Mouse (Mus musculus) ES-Bruce4 (cell line): ENCODE measurements around the gene Il10rb. TPM values are rescaled to one million over a fixed set of nuclear protein-coding genes. Genes with fewer than 3 reads are reported as not detected.

Experiments used
- H3K27ac ChIP-seq: 2 replicates; pipeline ENCODE4 v1.5.1; 2012; ENCODE audit warnings: low read length, inconsistent platforms; ENCODE audit not compliant: insufficient read depth
- H3K27me3 ChIP-seq: 2 replicates; pipeline ENCODE4 v1.6.1; 2012; ENCODE audit warnings: mild to moderate bottlenecking, low read length, inconsistent platforms; ENCODE audit not compliant: control insufficient read depth, poor library complexity, insufficient read depth, severe bottlenecking
- H3K36me3 ChIP-seq: 2 replicates; pipeline ENCODE4 v1.6.1; 2012; ENCODE audit warnings: inconsistent platforms, mild to moderate bottlenecking, low read length, moderate library complexity; ENCODE audit not compliant: control insufficient read depth, poor library complexity, insufficient read depth, severe bottlenecking
- H3K4me1 ChIP-seq: one replicate; pipeline ENCODE4 v1.8.1; 2011; ENCODE audit warnings: low read length; ENCODE audit not compliant: control insufficient read depth, insufficient read depth
- H3K4me3 ChIP-seq: 2 replicates; pipeline ENCODE4 v1.5.1; 2011; ENCODE audit warnings: low read depth, mild to moderate bottlenecking, low read length
- H3K9ac ChIP-seq: 2 replicates; pipeline ENCODE4 v1.6.1; 2012; ENCODE audit warnings: low read depth, mild to moderate bottlenecking, inconsistent platforms; ENCODE audit not compliant: poor library complexity, severe bottlenecking
- H3K9me3 ChIP-seq: replicated peaks from 2 replicates; pipeline ENCODE4 v1.6.1; 2012; ENCODE audit warnings: mild to moderate bottlenecking, low read length, inconsistent platforms; ENCODE audit not compliant: control insufficient read depth, poor library complexity, insufficient read depth, severe bottlenecking
- CTCF ChIP-seq: IDR thresholded peaks from one replicate; pipeline ENCODE4 v1.8.1; 2011; ENCODE audit warnings: low read depth, low read length
- EP300 ChIP-seq: IDR thresholded peaks from 2 replicates; pipeline ENCODE4 v1.6.1; 2011; ENCODE audit warnings: low read depth, low read length; ENCODE audit not compliant: insufficient read depth
- POLR2A ChIP-seq: IDR thresholded peaks from one replicate; pipeline ENCODE4 v1.8.1; 2011; ENCODE audit warnings: low read length; ENCODE audit not compliant: insufficient read depth
- polyA plus RNA-seq: library from polyadenylated mRNA; stranded (reverse); fragments of >200 nt; gene quantifications from 2 replicates; pipeline ENCODE4 v1.2.4, GENCODE M21; 2011; ENCODE audit warnings: low read depth; ENCODE audit not compliant: missing spikeins, insufficient read depth, insufficient read length

The Il10rb gene
- polyA plus RNA-seq, 1 experiment: 3.5 TPM

GRCm38 (mm10) chr16:91372577-91373472 is 33.1 kb upstream of the Il10rb start, which contains the start of gene Ifnar2:
TSS of gene Ifnar2 (plus strand) at chr16:91372783.
- H3K4me3 ChIP-seq: peak within 1 kb of the TSS; percentile 80
- peak within 1 kb of the TSS; percentile 79 for H3K9ac ChIP-seq
- H3K27ac ChIP-seq: no peak within 1 kb of the TSS
- H3K9me3 ChIP-seq: no peaks in the 10 kb centered on the region
- no peaks in the 10 kb centered on the region for H3K36me3 ChIP-seq
- TF ChIP-seq EP300: no peak
- no peak for TF ChIP-seq CTCF
- no peak for TF ChIP-seq POLR2A
- peaks cover 2% of the 10 kb centered on the region for H3K4me1 ChIP-seq
- H3K27me3 ChIP-seq: no peaks in the 10 kb centered on the region

- Histone ChIP-seq H3K4me1 (peaks cover 2% of the 10 kb centered on the region), H3K4me3 (peak overlapping the region; percentile 80), H3K9me3 (no peaks in the 10 kb centered on the region), H3K27ac (no peak overlapping the region), H3K36me3 (no peaks in the 10 kb centered on the region), H3K27me3 (no peaks in the 10 kb centered on the region), H3K9ac (peak overlapping the region; percentile 79)
- no peak for TF ChIP-seq CTCF
- no peak for TF ChIP-seq POLR2A
- TF ChIP-seq EP300: no peak
Observed at GRCm38 (mm10) chr16:91373473-91374252, 32.3 kb upstream of the Il10rb start.

- H3K4me3 ChIP-seq: no peak overlapping the region
Observed at GRCm38 (mm10) chr16:91374253-91374634, 31.7 kb upstream of the Il10rb start.

GRCm38 (mm10) chr16:91376701-91377100 is 29.3 kb upstream of the Il10rb start:
- no peaks in the 10 kb centered on the region for H3K27me3 ChIP-seq
- H3K4me1 ChIP-seq: peaks cover 3% of the 10 kb centered on the region
- H3K36me3 ChIP-seq: no peaks in the 10 kb centered on the region
- H3K9ac ChIP-seq: no peak overlapping the region
- no peaks in the 10 kb centered on the region for H3K9me3 ChIP-seq
- H3K4me3 ChIP-seq: no peak overlapping the region
- H3K27ac ChIP-seq: no peak overlapping the region
- no peak for TF ChIP-seq POLR2A
- no peak for TF ChIP-seq EP300
- TF ChIP-seq CTCF: no peak

More at GRCm38 (mm10) chr16:91374253-91374634, 31.7 kb upstream of the Il10rb start:
- H3K27me3 ChIP-seq: no peaks in the 10 kb centered on the region
- no peak overlapping the region for H3K27ac ChIP-seq
- peaks cover 2% of the 10 kb centered on the region for H3K4me1 ChIP-seq
- H3K9me3 ChIP-seq: no peaks in the 10 kb centered on the region
- no peak for TF ChIP-seq EP300
- no peak for TF ChIP-seq CTCF
- no peak for TF ChIP-seq POLR2A
- no peak overlapping the region for H3K9ac ChIP-seq
- no peaks in the 10 kb centered on the region for H3K36me3 ChIP-seq

DNA sequence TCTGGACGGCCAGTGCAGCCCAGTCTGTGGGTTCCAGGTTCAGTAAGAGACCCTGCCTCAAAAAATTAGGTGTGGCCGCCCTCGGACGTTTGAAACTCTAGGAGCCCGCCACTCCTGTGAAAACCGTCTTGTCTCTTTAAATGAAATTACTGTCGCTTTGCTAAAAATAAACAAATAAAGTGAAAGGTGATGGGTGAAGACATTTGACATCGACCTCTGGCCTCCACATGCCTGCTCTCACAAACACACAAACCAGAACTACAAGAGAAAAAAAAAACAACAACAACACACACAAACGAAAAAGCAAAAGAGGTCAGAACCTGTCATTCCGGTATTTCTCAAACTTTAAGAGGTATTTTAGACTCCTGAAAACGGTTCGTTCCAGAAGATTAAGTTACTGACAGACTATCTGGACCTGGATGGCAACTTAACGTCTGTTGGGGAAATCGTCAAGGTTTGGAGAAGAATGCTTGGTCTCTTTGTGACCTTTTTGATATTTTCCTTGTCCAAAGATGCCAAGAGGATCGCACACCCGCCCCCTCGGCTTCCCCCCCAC is 27.5 kb upstream of the Il10rb start:
- Histone ChIP-seq H3K9me3 (no peaks in the 10 kb centered on the region), H3K27me3 (no peaks in the 10 kb centered on the region), H3K36me3 (no peaks in the 10 kb centered on the region), H3K4me1 (peaks cover 3% of the 10 kb centered on the region), H3K27ac (no peak overlapping the region), H3K9ac (peak overlapping the region; percentile 48; the same call in 1 of the 2 replicates), H3K4me3 (no peak overlapping the region)
- TF ChIP-seq CTCF (no peak), EP300 (no peak), POLR2A (no peak)
